Mouse (Mus musculus) mature B cell (primary cell): ENCODE measurements around the gene Nxpe5.

Experiments used
- in situ Hi-C: fragments of 300-500 bp; cut with MboI; formaldehyde crosslinking; loops from 2 replicates; pipeline ENCODE4 v1.14.3; 2019

The Nxpe5 gene

DNA sequence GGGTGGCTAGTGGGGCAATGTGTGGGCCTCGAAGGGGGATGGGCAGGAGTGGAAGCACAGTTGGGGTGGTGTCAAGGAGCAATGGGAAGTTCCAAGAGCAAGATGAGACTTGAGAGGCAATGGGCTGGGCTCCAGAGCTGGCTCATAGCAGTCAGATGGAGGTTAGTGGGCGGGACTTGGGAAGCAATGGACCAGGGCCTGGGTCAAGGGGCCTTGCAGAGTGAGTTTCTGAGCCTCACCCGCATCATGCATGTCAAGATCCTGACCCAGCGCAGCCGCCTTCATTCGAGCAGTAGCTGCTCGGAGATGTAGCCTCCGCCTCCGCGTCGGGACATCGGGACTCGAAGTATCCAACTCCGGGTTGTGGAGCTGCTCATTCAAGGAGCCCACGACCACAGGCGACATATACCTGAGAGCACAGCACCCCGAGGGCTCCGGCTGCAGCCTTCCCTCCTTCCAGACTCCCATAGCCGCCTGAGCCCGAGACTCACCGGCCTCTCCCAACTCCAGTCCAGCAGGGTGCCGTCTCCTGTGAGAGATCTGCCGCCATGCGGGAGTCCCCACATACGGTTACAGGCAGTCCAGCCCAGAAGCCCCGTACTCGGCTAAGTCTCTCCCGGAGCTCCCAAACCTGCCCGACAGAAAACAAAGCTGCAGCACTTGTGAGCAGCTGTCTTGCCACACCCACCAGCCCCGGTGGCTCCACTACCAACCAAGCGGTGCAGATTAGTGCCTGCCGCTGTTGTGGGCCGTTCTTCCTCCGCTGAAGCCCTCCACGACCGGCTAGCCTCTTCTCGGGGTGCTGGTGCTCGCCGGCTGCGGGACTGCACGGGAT, 49.7 kb downstream of the Nxpe5 start:
- in situ Hi-C loops = no loop called here

DNA sequence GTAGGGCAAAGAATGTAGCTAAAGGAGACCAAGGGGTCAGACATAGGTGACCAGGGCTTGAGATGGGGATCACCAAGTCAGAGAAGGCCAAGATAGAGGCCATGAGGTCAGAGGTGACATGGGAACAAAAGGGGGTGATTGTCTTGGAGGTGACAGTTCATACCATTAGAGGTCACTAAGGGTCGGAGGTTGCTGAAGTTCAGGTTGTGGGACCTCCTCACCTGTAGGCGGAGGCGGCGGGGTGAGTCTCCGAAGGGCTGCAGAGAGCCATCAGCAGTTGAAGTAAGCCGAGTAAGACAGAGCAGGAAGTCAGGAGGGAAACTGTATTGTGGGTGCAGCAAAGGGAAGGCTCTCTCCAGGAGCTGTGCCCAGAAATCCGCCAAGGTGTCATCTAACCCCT, 52.3 kb downstream of the Nxpe5 start:
- in situ Hi-C loops = no loop called here

- in situ Hi-C loops = no loop called here
These were observed 54.1 kb downstream of the Nxpe5 start, which contains the start of the genes Gm43720, Gpc2 and Stag3 for GRCm38 (mm10) chr5:138279585-138280424. TSS of gene Gm43720 (minus strand) at chr5:138279958. TSS of gene Gpc2 (minus strand) at chr5:138280005. TSS of gene Stag3 (plus strand) at chr5:138280240.

- in situ Hi-C loops = no loop called here
These were observed 54.7 kb downstream of the Nxpe5 start for GRCm38 (mm10) chr5:138280425-138280768.

DNA sequence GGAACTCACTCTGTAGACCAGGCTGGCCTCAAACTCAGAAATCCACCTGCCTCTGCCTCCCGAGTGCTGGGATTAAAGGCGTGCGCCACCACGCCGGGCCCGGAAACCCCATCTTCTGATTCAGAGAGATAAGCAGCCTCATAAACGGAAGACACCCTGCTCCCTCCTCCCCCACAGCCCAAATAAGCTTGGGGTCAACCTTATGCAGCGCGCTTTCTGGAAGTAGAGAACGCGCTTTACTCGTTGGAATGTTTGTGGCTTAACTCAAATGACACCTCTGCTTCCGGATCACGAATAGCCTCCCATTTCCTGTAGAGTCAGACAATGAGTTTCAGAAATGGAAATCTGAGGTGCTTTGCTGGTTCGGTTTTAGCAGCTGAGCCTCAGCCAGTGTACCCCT, 55.1 kb downstream of the Nxpe5 start:
- in situ Hi-C loops = no loop called here

DNA sequence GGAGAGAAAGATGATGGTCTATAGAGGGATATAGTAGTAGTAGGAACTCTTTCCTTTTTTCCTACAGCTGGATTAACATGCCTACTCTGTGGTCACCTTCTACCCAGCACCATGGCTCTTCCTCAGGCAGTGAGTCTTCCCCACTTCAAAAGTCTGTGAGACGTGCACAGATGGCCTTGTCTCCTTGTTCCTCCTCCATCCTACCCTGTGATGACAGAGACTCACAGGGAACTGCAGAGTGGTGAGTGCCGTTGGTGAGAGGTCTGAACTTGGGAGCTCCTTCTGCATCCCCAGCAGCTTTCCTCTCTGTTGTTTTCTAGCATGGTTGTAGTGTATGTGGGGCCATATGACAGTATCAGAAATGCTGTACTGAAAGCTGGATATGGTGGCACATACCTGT, 56.1 kb downstream of the Nxpe5 start:
- in situ Hi-C loops = no loop called here

DNA sequence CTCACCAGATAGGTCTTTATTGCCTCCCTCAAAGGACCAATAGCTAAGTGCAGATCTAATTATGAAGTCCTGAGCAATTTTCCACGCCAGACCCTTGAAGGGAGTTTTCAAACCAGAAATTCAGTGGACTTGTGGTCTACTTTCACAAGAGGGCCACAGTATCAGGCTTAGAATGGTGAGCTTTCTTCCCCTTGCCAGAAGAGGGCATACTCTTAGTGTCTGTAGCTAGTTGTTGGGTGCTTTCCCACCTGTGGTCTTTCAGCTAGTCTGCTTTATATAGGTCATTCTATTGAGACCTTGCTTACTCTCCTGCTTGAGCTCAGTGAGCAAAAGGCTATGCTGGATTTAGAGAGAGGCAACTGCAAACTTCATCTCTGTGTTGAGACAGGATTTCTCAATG, 57.8 kb downstream of the Nxpe5 start:
- in situ Hi-C loops = no loop called here

- in situ Hi-C loops = no loop called here
These were observed 62.2 kb downstream of the Nxpe5 start for GRCm38 (mm10) chr5:138287861-138288260.

GRCm38 (mm10) chr5:138291638-138292037, 65.9 kb downstream of the Nxpe5 start:
- in situ Hi-C loops = no loop called here

GRCm38 (mm10) chr5:138294158-138294557, 68.5 kb downstream of the Nxpe5 start:
- in situ Hi-C loops = no loop called here

DNA sequence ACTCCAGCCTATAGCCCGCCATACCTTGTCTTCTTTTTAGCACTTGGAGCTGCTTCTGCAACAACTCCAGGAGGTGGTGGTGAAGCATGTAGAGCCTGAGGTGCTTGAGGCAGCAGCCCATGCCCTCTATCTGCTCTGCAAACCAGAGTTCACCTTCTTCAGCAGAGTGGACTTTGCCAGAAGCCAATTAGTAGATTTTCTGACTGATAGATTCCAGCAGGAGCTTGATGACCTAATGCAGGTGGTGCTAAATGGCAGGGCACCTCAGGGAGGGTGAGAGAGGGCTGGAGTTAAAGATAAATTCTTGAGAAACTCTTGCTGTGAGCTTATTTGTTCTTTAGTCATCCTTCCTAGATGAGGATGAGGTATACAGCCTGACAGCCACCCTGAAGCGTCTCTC, 73.9 kb downstream of the Nxpe5 start:
- in situ Hi-C loops = no loop called here
